Mouse (Mus musculus) adipocyte (in vitro differentiated cells): ENCODE data around the gene Cyren.

Experiments used
- DNase-seq: peaks from one replicate; pipeline ENCODE4 v3.0.0-alpha.2; 2016; ENCODE audit warnings: low spot score

Gene Cyren

DNA sequence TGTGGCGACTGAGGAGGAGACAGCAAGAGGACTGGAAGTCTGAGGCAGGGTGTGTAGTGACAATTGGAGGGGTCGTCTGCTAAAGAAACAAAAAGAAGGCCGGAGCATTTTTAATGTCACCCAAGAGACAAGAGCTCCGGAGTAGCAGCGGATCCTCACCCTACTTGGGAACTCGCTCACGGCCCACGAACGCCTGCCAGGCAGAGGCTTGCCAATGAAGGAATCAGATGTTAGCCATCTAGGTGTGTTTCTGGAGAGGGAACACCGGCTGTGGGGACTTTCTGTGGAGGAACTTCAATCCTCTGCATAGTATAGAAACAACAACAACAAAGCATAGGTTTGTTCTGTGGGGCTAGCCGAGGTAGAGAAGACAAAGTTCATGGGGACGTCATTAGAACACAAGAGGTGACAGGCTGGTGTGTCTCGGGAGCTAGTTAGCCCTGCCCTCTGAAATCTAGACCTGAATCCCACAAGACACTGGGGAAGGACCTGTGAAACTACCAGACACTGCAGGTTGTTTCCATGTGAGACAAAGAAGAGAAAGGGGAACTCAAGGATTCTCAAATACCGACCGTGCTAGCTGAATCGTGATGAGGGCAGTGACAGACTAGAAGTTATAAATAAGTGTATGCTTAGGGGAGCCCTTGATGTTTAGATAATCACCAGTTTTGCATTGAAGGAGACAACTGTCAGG is 10.4 kb downstream of the Cyren start:
- no peak for DNase-seq

DNA sequence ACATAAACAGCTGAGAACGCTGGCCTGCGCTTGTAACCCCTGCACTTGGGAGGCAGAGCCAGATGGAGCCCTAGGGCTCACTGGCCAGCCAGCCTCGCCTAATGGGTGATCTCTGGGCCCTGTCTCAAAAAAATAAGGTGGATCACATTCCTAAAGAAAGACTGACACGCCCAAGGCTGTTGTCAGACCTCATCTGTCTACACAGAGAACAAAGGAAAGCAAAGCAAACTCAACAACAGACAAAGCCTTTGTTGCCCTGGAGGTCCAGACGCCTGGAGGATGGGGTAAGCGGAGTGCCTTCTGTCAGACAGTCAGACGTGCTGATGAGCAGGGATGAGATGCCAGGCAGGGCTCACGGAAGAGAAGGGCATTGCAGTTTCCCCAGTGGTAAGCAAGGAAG is 11.1 kb downstream of the Cyren start:
- no peak for DNase-seq

DNA sequence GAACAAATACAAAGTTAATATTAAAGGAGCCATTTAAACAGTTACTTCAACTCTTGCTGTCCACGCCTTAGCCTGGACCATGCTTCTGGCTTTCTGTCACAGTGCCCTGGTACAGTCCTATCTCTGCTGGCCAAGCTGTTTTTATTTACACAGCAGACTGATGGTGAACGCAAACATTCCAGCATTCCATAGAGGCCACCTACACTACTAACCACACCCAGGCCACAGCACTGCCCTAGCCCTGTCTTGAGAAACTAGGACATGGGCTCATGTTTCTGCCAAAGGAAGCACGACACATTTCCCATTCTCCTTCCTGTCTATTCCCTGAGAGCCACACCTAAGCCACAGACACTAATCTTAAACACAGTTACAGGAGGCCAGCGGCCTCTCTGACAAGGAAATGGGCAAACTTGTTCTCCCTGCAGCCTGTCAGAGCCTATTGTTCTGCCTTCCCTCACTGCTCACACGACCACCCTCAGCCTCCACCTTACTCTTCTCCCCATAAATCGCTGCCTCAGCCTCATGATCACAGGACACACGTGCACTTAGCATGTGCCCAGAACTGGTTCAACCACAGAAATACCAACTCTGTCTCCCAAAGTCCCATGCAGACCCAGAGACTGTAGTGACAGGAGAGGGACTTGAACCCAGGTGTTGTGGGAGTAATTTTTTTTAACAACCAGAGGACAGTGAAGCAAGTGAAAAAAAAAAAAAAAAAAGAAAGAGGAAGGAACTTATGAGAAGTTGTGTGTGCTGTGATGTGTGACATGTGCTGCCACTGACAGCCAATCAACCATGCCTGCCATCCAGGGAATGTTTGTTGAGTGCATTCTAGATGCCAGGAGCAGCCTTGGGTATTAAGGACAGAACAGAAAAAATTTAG is 11.9 kb downstream of the Cyren start:
- DNase-seq: peak; percentile 80

DNA sequence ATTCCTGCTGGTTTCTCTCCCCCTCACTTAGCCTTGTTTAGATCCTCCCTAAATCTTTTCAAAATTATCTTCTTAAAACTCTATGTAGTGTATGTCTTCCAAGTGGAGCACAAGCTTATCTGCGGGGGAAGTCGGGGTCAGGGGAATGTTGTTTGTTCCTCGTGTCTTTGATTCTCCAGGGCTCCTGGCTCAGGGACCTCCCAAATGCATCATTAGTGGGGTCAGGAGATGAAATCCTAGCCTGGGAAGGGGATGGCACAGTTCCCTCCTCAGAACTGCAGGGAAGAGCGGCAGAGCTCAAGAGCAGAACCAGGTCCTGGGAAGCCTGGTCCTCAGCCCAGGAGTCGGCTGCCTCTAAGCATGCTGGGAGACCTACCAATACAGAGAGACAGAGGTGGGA is 12.6 kb downstream of the Cyren start:
- peak; percentile 58 for DNase-seq

DNA sequence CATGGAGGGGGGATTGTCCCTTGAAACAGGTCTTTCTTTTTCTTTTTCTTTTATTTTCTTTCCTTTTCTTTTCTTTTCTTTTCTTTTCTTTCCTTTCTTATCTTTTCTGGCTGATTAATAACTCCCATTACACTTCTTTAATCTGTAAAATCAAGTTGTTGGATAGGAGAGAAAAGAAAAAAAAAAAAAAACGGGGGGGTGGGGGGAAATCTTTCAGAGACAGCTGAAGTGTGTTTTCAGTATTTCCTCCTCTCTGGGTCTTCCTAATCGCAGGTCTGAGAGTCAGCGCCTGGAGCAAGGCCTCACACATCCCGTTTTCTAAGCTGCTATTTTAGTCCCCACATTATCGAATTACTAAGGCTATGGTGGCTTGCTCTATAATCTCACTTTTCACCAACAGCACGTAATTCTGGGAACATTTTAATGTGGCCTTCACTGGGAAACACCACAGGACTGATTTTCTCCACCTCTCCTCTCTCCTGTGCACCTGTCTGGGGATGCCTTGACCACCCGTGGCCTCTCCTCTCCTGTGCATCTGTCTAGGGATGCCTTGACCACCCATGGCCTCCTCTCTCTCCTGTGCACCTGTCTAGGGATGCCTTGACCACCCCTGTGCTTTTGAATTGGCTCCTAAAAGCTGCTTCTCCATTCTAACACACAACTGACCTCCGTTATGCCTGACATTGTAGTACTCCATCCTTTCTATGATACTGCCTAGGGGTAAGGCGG is 13.9 kb downstream of the Cyren start:
- DNase-seq: peak; percentile 49

DNA sequence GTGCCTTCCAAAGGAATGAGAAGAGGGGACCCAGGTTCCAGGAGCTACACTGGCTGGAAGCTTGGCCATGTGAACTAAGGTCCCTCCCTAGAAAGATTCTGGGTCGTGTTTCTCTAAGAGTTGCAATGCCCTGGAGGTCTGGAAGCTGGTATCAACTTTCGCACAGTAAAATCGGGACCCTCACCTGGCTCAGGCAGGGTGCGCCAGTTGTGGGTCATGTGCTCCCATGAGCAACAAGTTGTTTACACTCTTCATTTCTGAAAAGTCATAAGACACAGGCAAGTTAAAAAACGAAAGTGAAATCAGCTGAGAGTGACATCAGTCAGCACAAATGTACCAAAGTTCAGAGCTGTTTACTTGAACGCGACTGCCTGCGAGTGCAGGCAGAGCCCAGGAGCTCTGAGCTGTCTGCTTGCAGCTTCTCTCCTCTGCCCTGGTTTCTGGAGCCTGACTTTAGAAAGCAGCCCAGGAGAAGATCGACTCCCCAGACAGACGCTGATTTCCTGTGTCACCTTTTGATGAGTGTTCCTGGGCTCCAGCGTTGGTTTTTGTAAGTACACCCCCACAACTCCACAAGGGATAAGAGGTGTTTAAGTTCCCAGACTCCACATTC is 15.0 kb downstream of the Cyren start, which contains the start of gene Tmem140:
TSS of gene Tmem140 (plus strand) at position 356 of the 613 bp plus-strand sequence.
- DNase-seq: peak; percentile 97

DNA sequence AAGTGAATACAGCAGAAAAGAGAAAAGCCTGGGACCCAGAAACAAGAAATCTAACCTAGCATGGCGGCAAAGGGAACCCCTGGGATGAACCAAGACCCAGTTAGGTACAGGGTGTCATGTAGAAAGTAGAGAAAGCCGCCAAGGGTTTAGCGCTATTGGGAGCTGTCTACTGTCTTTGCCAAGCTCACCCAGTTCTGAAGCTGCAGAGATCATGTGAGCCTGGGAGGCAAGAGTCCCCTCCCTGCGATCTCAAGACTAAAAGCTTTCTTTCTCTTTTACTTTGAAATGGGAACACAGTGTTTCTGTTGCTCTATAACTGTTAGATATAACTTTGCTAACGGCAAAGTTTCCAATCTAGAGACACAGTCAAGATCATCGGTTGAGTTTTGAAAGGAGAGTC is 15.5 kb downstream of the Cyren start:
- DNase-seq: peak; percentile 84

DNA sequence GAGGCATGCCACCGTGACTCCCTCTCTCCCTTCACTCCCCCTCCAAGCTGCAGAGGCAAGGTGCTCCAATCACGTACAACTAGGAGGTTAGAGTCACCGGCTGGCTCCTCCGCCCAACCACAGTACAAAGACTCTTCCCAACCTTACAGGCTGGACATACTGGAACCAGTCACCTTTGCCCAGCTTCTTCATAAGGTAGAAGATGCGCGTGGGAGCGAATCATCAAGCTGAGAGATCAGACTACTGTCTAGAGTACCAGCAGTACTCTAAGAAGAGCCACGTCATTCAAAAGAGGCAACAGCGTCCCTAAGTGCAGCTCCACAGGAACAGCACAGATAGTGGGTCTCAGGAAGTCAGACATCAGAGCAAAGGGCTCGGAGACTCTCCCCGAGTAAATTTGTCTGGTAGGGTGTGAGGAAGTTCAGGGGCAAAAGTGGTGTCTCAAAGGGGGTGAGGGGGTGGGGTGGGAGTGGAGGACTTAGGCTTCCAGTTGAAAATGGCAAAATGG is 16.3 kb downstream of the Cyren start:
- DNase-seq: no peak

DNA sequence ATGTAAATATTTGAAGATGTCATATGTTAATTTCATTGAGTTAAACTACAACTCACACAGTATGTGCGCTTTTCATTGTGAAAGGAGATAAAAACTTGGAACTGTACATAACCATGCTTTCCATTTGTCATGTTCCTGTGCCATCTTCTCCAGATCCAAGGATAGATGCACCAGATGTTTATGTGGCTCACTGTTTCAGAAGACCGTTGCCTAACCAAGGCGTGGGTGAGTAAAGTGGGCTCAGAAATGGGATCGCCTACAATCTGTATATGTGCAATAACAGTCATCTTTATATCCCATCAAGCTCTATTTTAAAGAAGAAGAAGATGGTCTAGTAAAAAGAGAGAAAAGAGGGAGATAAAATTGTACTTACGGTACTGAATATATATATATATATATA is 45.5 kb downstream of the Cyren start:
- DNase-seq: no peak

DNA sequence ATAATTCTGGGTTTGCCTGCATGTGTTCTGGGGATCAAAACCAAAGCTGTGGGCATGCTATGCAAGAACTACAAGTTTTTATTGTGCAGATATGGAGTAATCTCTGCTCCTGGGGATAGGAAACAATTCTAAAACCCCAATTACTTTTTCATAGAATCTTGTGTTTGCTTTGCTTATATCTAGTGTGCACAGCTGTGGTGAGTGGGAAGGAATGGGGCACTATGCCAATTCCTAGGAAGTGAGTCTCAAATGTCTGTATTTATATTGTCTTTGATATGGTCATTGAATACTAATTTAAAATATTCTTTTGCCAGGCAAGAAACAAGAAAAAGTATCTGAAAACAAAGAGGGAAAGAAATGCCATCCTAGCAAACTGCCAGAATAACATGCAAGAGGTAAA is 53.5 kb downstream of the Cyren start:
- peak; percentile 9 for DNase-seq
